Mouse (Mus musculus) forelimb bud, embryonic 11.5 days (tissue): ENCODE measurements around the gene Ddr1.

ENCODE experiments used
- DNase-seq: peaks from one replicate; pipeline ENCODE4 v3.0.0-alpha.2; 2012; ENCODE audit warnings: low read depth, low spot score

Ddr1 gene

GRCm38 (mm10) chr17:35721676-35722075, 17.3 kb upstream of the Ddr1 start:
- DNase-seq: no peak

DNA sequence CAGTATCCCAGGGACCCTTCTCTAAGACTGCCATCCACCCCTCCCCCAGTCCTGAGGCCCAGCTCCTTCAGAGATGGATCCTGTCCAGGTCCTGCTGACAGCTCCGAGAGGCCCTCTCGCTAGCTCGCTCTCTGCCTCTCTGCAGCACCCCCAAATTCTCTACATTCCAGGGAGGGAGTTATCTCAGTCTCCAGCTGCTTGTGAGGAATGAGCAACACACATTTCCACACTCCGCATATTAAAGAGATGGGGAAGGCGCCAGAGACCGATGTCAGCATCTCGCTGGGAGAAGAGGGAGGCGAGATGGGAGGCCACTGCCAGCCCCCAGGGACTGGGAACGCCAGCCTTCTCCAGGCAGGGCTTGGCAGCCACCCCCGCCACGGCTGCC, 15.9 kb upstream of the Ddr1 start:
- no peak for DNase-seq

DNA sequence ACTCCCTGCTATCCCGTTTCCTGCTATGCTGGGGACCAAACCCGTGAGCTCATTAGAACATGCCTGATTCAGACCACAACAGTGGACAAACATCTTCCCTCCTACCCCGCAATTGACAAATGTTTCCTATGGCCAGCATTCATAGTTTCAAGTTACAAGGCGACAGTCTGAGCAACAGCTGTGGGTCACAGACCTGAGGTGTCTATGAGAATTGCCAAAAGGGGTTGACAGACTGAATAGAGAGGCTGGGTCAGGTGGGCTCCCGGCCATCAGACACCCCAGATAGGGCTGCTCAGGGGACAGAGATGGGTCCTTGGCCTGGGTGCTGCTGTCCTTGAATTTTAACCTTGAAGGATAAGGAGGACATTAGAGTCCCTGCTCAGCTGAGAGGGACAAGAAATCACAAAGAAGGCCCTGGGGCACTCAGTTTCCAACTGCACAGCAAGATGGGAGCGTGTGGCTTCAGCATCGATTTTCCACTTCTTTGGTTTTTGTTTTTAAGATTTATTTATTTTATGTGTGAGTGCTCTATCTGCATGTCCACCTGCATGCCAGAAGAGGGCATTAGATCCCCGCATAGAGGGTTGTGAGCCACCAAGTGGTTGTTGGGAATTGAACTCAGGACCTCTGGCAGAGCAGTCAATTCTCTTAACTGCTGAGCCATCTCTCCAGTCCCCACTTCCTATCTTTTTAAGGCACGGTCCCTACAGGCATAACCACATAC, 15.4 kb upstream of the Ddr1 start:
- DNase-seq: no peak

DNA sequence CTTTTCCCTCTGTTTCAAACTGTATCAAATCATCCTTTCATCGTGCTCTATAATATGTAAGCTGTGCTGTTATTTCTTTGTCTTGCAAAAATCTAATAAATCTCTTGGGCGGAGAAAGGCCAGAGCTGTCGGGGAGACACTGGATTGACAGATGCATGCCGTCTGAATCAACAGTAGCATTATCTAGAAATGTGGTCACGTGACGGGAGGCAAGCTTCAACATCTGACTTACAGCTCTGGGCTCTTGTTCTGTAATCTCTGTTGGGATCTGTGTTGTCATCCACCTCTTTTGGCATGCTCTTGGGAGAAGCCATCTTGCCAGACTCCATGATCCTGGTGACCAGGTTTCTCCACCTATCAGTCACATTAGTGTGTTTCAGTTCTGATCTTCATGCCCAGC, 12.7 kb upstream of the Ddr1 start:
- no peak for DNase-seq

GRCm38 (mm10) chr17:35716114-35716513, 11.7 kb upstream of the Ddr1 start:
- DNase-seq: no peak

GRCm38 (mm10) chr17:35710705-35711347, 6.4 kb upstream of the Ddr1 start:
- DNase-seq: no peak

- DNase-seq: no peak
Measured at GRCm38 (mm10) chr17:35708611-35709010, 4.2 kb upstream of the Ddr1 start.

DNA sequence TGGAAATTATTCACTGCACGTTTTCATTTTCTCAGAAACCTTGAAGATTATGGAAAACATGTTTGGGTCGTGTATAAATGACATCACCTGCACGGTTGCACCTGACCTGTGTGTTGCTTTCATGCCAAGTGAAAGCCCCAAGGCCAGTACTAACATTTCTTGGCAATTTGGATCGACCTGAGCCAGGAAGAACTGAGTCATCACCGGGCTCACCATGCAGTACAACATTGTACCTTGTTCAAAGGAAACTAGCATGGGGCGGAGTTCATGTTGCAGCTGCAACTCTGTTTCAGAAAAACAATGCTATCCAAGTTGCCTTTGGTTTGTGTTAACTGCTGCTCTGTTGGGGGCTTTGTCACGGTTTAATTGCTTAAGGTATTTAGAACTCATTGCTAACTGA, 3.5 kb upstream of the Ddr1 start:
- DNase-seq: no peak

- DNase-seq: no peak
Measured at GRCm38 (mm10) chr17:35705836-35706235, 1.4 kb upstream of the Ddr1 start.

GRCm38 (mm10) chr17:35703751-35704271, 610 bp downstream of the Ddr1 start:
- peak; percentile 70 for DNase-seq

DNA sequence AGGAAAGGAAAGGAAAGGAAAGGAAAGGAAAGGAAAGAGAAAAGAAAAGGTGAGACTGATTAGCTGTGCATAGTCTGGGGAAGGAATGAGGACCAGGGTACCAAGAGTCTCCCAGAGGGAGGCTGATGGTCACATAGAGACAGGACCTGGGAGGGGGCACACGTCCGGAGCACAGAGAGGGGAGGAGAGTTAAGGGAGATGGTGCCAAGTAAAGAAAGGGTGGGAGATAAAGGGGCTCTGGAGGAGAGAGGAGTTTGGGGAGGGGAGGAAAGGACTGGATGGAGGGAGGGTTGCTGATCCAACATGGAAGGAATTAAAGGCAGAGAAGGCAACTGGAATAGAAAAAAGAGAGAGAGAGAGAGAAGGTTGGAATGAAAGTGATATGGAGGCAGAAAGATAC, 1.4 kb downstream of the Ddr1 start:
- DNase-seq: no peak

- no peak for DNase-seq
Measured at GRCm38 (mm10) chr17:35702605-35703004, 1.8 kb downstream of the Ddr1 start.

DNA sequence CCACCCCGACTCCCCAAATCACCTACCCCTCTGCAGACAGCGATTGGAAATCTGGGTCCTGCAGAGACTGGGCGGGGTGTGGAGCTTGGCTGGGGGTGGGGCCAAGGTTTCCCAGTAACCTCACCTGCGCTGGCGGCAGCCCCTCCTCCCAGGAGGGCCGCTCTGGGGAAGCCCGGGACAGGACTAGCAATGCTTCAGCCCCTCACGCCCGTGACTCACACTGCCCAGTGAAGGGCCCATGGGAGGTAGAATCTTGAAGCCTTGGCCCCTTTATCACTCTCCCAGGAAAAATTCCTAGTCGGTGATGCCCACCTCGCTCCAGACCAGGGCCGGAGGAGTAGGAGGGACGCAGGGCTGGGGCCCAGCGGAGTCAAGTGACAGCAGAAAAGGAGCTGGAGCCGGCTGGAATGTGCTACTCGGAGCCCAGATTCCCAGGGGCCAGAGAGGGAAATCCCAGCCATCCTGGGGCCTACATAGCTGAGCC, 2.4 kb downstream of the Ddr1 start:
- no peak for DNase-seq

DNA sequence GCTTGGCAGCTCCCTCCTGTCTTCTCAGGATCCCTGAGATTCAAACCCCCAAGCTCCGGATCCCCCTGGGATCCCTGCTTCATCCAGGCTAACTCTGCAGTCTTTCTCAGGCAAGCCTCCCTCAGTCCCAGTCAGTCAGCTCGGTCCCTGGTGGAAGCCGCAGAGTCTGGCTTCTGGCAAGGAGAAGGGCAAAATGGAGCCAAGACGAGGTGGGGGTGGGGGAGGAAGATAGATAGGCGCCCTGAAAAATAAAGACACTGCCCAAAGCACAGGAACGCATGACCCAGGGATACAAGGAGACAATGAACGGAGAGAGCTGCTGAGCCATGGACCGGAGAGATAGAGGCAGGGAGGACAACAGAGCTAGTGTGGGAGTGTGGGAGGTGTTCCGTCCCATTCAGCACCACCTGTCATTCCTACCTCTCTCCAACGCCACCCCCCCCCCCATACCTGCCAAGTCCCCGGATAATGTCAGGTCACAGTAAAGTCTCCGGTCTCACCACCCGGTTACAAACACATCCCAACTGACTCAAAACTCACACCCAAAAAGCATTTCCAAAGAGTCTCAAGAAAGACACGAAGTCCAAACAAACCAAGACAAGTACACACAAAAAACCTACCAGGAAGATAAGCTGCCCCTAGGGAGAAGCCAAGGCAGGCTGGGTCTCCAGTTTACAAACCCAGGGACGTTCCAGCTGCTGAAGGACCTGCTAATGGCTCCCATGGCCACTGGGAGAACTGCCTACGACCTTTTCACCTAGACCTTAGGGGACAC, 3.0 kb downstream of the Ddr1 start:
- DNase-seq: no peak

DNA sequence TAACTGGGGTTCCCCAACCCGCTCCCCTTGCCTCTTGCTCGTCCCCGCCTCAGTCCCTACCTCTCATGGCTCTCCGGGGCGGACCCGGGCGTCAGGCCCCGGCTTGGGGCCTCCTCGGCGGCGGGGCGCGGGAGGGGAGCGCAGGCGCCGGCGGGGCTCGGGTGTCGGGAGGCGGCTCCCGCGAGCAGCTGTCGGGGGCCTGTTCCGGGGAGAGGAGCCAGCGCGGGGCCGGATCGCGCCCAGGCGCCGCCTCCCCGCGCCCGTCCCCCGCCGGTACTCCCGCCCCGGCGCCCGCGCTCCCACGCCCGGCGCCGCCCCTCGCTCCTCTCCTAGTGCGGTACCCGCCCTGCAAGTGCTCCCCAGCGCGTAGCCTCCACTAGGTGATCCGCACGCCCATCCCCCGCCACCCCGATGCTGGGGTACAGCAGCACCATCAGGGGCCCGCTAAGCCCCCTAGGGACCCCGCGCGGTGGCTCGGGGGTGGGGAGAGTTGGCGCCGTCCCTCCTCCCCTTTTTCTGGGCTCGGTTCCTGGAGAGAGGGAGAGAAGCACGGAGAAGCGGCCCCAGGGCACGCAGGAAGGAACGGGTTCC, 4.0 kb downstream of the Ddr1 start:
- no peak for DNase-seq

- no peak for DNase-seq
Measured at GRCm38 (mm10) chr17:35699919-35700318, 4.5 kb downstream of the Ddr1 start.

GRCm38 (mm10) chr17:35698501-35698883, 5.9 kb downstream of the Ddr1 start:
- no peak for DNase-seq

DNA sequence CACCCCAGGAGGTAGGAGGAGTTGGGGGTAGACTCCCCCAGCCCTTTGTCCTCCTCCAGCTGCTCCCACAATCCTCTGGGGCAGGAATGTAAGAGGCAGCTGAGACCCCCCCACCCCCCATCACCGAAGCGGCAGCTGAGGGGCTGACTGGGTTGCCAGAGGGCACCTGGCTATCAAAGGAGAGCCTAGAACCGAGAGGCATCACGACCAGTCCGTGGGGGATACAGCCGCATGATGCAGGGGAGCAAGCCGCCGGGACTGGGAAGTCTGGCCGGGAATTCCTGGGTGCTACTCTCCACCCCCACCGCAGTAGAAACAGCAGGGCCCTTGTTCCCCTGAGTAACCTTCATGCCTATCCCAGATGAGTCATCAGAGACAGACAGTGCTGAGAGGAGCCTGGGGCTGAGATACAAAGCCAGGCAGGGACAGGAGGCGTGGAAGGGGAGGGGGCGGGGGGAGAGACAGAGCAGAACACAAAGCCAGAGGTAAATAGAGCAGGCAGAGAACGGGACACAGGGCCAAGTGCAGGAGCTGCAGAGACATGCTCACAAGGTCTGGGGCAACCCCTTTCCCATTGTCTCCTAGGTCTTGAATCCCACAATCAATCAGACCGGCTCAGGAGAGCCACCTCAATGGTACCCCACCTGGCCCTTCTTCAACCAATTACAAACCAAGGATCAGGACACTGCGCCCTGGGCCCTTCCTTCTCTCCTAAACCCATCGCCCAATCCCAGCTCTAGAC, 6.5 kb downstream of the Ddr1 start:
- no peak for DNase-seq

GRCm38 (mm10) chr17:35697429-35697758, 7.0 kb downstream of the Ddr1 start:
- no peak for DNase-seq

GRCm38 (mm10) chr17:35696691-35697090, 7.7 kb downstream of the Ddr1 start:
- DNase-seq: no peak

DNA sequence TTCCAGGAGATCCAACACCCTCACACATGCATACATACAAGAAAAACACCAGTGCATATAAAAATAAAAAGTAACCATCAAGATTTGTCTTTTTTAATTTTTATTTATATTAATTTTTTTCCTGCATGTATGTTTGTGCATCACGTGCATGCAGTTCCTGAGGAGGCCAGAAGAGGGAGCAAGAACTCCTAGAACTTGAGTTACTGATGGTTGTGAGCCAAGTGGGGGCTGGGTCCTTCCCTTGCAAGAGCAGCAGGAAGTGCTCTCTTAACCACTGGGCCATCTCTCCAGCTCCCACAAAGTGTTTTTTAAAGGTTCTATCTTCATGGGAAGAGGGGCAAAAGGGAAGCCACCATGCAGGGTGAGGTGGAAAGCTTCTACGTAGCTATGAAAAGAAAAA, 9.1 kb downstream of the Ddr1 start:
- no peak for DNase-seq
